Mouse (Mus musculus): ENCODE data around the gene Rhox3c. TPM values are rescaled to one million over a fixed set of nuclear protein-coding genes. Genes with fewer than 3 reads are reported as not detected.
"Not testable (repeated sequence)": the region's sequence is repeated elsewhere in the genome, so short reads cannot be mapped to it uniquely, and the experiment has no call there.

Rhox3c gene
- not detected in 2 replicates for polyA plus RNA-seq (2014; fragmentation: Nextera tagmentation; extraction: Ambion mirVana)

DNA sequence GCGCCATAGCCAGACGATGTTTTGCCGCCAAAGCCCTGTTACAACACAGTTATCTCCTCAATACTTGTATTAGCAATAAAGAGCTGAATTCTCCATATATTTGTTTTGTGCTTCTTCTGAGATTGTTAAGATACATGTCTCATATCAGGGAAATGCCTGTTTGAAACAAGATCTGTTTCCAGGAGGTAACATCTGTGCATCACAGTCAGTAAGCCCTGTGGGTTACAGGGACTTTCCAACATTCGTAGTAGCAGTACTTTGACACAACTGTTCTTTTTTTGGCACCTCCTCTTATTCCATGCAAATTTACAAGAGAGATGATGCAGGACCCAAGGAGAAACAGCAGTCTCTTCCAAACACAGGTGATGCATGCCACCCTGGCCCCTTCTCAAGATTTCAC, at the start of gene Rhox3c:
Rhox3c (plus strand) TSS at position 301 of the 400 bp plus-strand sequence.
- not testable (repeated sequence) for H3K36me3 ChIP-seq (replicated peaks; ENCODE audit: control insufficient read depth, insufficient read depth)
- 90% methylated on average over 3 of the region's 4 CpGs for WGBS

DNA sequence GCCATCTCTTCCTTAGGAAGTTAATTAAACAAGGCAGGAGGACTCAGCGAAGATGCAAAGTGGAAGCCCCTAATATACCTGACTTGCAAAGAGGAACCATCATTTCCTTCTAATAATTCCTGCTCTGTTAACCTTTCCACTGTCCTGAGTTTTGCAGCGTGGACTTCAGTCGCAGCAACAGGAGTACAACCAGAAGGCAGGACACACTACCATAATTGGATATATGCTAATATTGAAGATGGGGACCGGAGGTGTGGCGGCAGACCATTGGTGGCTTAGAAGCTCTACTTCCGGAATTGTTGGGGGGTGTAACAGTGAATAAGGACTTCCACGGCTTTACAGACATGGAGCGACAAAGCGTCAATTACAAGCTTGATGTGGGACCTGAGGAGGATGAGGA, 46.6 kb upstream of the Rhox3c start, which contains the start of gene Rhox2b:
Rhox2b (plus strand) TSS at position 301 of the 400 bp plus-strand sequence.
- not testable (repeated sequence) for H3K4me1 ChIP-seq (replicated peaks; ENCODE audit: control insufficient read depth, insufficient read depth, low read length); H3K9ac ChIP-seq; H3K36me3 ChIP-seq (replicated peaks; ENCODE audit: control insufficient read depth, insufficient read depth); H3K4me3 ChIP-seq (replicated peaks; ENCODE audit: low read length); H3K27ac ChIP-seq; H3K9me3 ChIP-seq (ENCODE audit: control insufficient read depth, low read length); DNase-seq (ENCODE audit: low spot score); H3K4me2 ChIP-seq (replicated peaks); H3K27me3 ChIP-seq (ENCODE audit: control insufficient read depth, insufficient read depth, low read length); ATAC-seq (ENCODE audit: low FRiP score)
- no CpG with 5 or more reads among the region's 9 CpGs for WGBS

More for the DNA sequence above, at the start of gene Rhox3c:
- H3K9me3 ChIP-seq (ENCODE audit: control insufficient read depth, low read length); H3K4me1 ChIP-seq (replicated peaks; ENCODE audit: control insufficient read depth, insufficient read depth, low read length); H3K27me3 ChIP-seq (ENCODE audit: control insufficient read depth, insufficient read depth, low read length); H3K9ac ChIP-seq; H3K4me3 ChIP-seq (replicated peaks; ENCODE audit: low read length); H3K27ac ChIP-seq; H3K4me2 ChIP-seq (replicated peaks); DNase-seq (ENCODE audit: low spot score); ATAC-seq (ENCODE audit: low FRiP score): not testable (repeated sequence)

DNA sequence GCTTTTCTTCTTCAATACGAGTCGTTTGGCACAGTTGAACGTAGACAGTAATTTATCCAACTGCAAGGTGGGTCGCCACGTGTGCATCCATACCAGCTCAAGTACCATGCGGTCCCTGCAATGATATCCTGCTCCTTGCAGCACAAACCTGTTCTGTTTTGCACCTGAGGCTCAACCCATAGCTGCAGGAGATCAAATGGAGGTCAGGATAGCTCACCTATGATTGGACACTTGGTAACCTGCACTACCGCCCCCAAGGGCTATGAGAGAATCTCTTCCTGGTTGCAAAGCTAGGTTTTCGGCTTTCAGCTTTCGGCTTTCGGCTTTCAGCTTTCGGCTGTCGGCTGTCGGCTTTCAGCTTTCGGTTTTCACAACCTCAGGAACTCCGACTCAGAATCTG, 26.2 kb upstream of the Rhox3c start, which contains the start of gene Rhox4b:
Rhox4b (plus strand) TSS at position 301 of the 400 bp plus-strand sequence.
- not testable (repeated sequence) for H3K9ac ChIP-seq; DNase-seq (ENCODE audit: low spot score); H3K27ac ChIP-seq; H3K27me3 ChIP-seq (ENCODE audit: control insufficient read depth, insufficient read depth, low read length); H3K4me1 ChIP-seq (replicated peaks; ENCODE audit: control insufficient read depth, insufficient read depth, low read length); H3K4me3 ChIP-seq (replicated peaks; ENCODE audit: low read length); H3K36me3 ChIP-seq (replicated peaks; ENCODE audit: control insufficient read depth, insufficient read depth); H3K4me2 ChIP-seq (replicated peaks); ATAC-seq (ENCODE audit: low FRiP score); H3K9me3 ChIP-seq (ENCODE audit: control insufficient read depth, low read length)
- WGBS = 87% methylated on average over 14 of the region's 15 CpGs

DNA sequence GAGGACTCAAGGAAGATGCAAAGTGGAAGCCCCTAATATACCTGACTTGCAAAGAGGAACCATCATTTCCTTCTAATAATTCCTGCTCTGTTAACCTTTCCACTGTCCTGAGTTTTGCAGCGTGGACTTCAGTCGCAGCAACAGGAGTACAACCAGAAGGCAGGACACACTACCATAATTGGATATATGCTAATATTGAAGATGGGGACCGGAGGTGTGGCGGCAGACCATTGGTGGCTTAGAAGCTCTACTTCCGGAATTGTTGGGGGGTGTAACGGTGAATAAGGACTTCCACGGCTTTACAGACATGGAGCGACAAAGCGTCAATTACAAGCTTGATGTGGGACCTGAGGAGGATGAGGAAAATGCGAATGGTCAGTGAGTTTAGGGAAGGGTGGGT, 5.0 kb upstream of the Rhox3c start, which contains the start of gene Rhox2c:
Rhox2c (plus strand) TSS at position 301 of the 400 bp plus-strand sequence.
- H3K4me1 ChIP-seq (replicated peaks; ENCODE audit: control insufficient read depth, insufficient read depth, low read length); H3K9me3 ChIP-seq (ENCODE audit: control insufficient read depth, low read length); H3K27me3 ChIP-seq (ENCODE audit: control insufficient read depth, insufficient read depth, low read length); H3K4me2 ChIP-seq (replicated peaks); H3K4me3 ChIP-seq (replicated peaks; ENCODE audit: low read length); H3K9ac ChIP-seq; H3K36me3 ChIP-seq (replicated peaks; ENCODE audit: control insufficient read depth, insufficient read depth); H3K27ac ChIP-seq; DNase-seq (ENCODE audit: low spot score); ATAC-seq (ENCODE audit: low FRiP score): not testable (repeated sequence)
- WGBS = 90% methylated on average over 6 of the region's 10 CpGs

DNA sequence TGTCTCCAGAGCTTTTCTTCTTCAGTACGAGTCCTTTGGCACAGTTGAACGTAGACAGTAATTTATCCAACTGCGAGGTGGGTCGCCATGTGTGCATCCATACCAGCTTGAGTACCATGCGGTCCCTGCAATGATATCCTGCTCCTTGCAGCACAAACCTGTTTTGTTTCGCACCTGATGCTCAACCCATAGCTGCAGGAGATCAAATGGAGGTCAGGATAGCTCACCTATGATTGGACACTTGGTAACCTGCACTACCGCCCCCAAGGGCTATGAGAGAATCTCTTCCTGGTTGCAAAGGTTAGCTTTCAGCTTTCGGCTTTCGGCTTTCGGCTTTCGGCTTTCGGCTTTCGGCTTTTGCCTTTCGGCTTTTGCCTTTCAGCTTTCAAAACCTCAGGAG, 21.7 kb downstream of the Rhox3c start, which contains the start of gene Rhox4c:
Rhox4c (plus strand) TSS at position 301 of the 400 bp plus-strand sequence.
- not testable (repeated sequence) for H3K27ac ChIP-seq; H3K9me3 ChIP-seq (ENCODE audit: control insufficient read depth, low read length); H3K4me3 ChIP-seq (replicated peaks; ENCODE audit: low read length); H3K27me3 ChIP-seq (ENCODE audit: control insufficient read depth, insufficient read depth, low read length); H3K4me1 ChIP-seq (replicated peaks; ENCODE audit: control insufficient read depth, insufficient read depth, low read length); H3K4me2 ChIP-seq (replicated peaks); H3K36me3 ChIP-seq (replicated peaks; ENCODE audit: control insufficient read depth, insufficient read depth); DNase-seq (ENCODE audit: low spot score); ATAC-seq (ENCODE audit: low FRiP score); H3K9ac ChIP-seq
- WGBS = 92% methylated on average over 14 of the region's 14 CpGs

DNA sequence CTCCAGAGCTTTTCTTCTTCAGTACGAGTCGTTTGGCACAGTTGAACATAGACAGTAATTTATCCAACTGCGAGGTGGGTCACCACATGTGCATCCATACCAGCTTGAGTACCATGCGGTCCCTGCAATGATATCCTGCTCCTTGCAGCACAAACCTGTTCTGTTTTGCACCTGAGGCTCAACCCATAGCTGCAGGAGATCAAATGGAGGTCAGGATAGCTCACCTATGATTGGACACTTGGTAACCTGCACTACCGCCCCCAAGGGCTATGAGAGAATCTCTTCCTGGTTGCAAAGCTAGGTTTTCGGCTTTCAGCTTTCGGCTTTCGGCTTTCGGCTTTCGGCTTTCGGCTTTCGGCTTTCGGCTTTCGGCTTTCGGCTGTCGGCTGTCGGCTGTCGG, 55.7 kb downstream of the Rhox3c start, which contains the start of gene Rhox4d:
Rhox4d (plus strand) TSS at position 301 of the 400 bp plus-strand sequence.
- H3K9me3 ChIP-seq (ENCODE audit: control insufficient read depth, low read length) = not testable (repeated sequence)

More for the DNA sequence above, 55.7 kb downstream of the Rhox3c start, which contains the start of gene Rhox4d:
- DNase-seq (ENCODE audit: low spot score); H3K4me3 ChIP-seq (replicated peaks; ENCODE audit: low read length); ATAC-seq (ENCODE audit: low FRiP score); H3K4me2 ChIP-seq (replicated peaks); H3K27ac ChIP-seq; H3K36me3 ChIP-seq (replicated peaks; ENCODE audit: control insufficient read depth, insufficient read depth); H3K27me3 ChIP-seq (ENCODE audit: control insufficient read depth, insufficient read depth, low read length); H3K9ac ChIP-seq; H3K4me1 ChIP-seq (replicated peaks; ENCODE audit: control insufficient read depth, insufficient read depth, low read length): not testable (repeated sequence)
- 96% methylated on average over 12 of the region's 18 CpGs for WGBS

Other genes starting within 250 kb of the Rhox3c start
- not detected in 2 replicates for gene Gm9, start 247.5 kb upstream of the Rhox3c start, polyA plus RNA-seq (2014; fragmentation: Nextera tagmentation; extraction: Ambion mirVana)
- gene Rhox1, start 236.3 kb upstream of the Rhox3c start, polyA plus RNA-seq (2014; fragmentation: Nextera tagmentation; extraction: Ambion mirVana) = not detected in 2 replicates
- gene Rhox2a, start 213.6 kb upstream of the Rhox3c start, polyA plus RNA-seq (2014; fragmentation: Nextera tagmentation; extraction: Ambion mirVana) = not detected in 2 replicates
- gene Rhox3a, start 208.7 kb upstream of the Rhox3c start, polyA plus RNA-seq (2014; fragmentation: Nextera tagmentation; extraction: Ambion mirVana) = not detected in 2 replicates
- gene Rhox4a, start 193.2 kb upstream of the Rhox3c start, polyA plus RNA-seq (2014; fragmentation: Nextera tagmentation; extraction: Ambion mirVana) = not detected in 2 replicates
- not detected in 2 replicates for gene Rhox3a2, start 78.6 kb upstream of the Rhox3c start, polyA plus RNA-seq (2014; fragmentation: Nextera tagmentation; extraction: Ambion mirVana)
- not detected in 2 replicates for gene Rhox4a2, start 67.7 kb upstream of the Rhox3c start, polyA plus RNA-seq (2014; fragmentation: Nextera tagmentation; extraction: Ambion mirVana)
- not detected in 2 replicates for gene Rhox2b, start 46.5 kb upstream of the Rhox3c start, polyA plus RNA-seq (2014; fragmentation: Nextera tagmentation; extraction: Ambion mirVana)
- gene Rhox4b, start 26.1 kb upstream of the Rhox3c start, polyA plus RNA-seq (2014; fragmentation: Nextera tagmentation; extraction: Ambion mirVana) = not detected in 2 replicates
- not detected in 2 replicates for gene Rhox2c, start 4.9 kb upstream of the Rhox3c start, polyA plus RNA-seq (2014; fragmentation: Nextera tagmentation; extraction: Ambion mirVana)
- gene Rhox4c, start 21.8 kb downstream of the Rhox3c start, polyA plus RNA-seq (2014; fragmentation: Nextera tagmentation; extraction: Ambion mirVana) = not detected in 2 replicates
- gene Rhox2d, start 34.8 kb downstream of the Rhox3c start, polyA plus RNA-seq (2014; fragmentation: Nextera tagmentation; extraction: Ambion mirVana) = not detected in 2 replicates
- gene Rhox4d, start 55.8 kb downstream of the Rhox3c start, polyA plus RNA-seq (2014; fragmentation: Nextera tagmentation; extraction: Ambion mirVana) = not detected in 2 replicates
- not detected in 2 replicates for gene Rhox2e, start 71.9 kb downstream of the Rhox3c start, polyA plus RNA-seq (2014; fragmentation: Nextera tagmentation; extraction: Ambion mirVana)
- gene Rhox3e, start 83.4 kb downstream of the Rhox3c start, polyA plus RNA-seq (2014; fragmentation: Nextera tagmentation; extraction: Ambion mirVana) = not detected in 2 replicates
- gene Rhox4e, start 98.8 kb downstream of the Rhox3c start, polyA plus RNA-seq (2014; fragmentation: Nextera tagmentation; extraction: Ambion mirVana) = not detected in 2 replicates
- not detected in 2 replicates for gene Rhox2f, start 112.8 kb downstream of the Rhox3c start, polyA plus RNA-seq (2014; fragmentation: Nextera tagmentation; extraction: Ambion mirVana)
- not detected in 2 replicates for gene Rhox3f, start 122.4 kb downstream of the Rhox3c start, polyA plus RNA-seq (2014; fragmentation: Nextera tagmentation; extraction: Ambion mirVana)
- not detected in 2 replicates for gene Rhox4f, start 149.1 kb downstream of the Rhox3c start, polyA plus RNA-seq (2014; fragmentation: Nextera tagmentation; extraction: Ambion mirVana)
- gene Rhox3g, start 170.0 kb downstream of the Rhox3c start, polyA plus RNA-seq (2014; fragmentation: Nextera tagmentation; extraction: Ambion mirVana) = not detected in 2 replicates
- not detected in 2 replicates for gene Rhox2g, start 184.9 kb downstream of the Rhox3c start, polyA plus RNA-seq (2014; fragmentation: Nextera tagmentation; extraction: Ambion mirVana)
- gene Rhox4g, start 192.7 kb downstream of the Rhox3c start, polyA plus RNA-seq (2014; fragmentation: Nextera tagmentation; extraction: Ambion mirVana) = not detected in 2 replicates
- not detected in 2 replicates for gene Rhox3h, start 210.2 kb downstream of the Rhox3c start, polyA plus RNA-seq (2014; fragmentation: Nextera tagmentation; extraction: Ambion mirVana)
- not detected in 2 replicates for gene Rhox2h, start 214.7 kb downstream of the Rhox3c start, polyA plus RNA-seq (2014; fragmentation: Nextera tagmentation; extraction: Ambion mirVana)

Data from hindbrain, embryonic 14.5 days (tissue).